Mouse (Mus musculus) cerebellum, adult 2 months (tissue): Measurements from ENCODE around the gene Grm8.

ENCODE experiments used
- CTCF ChIP-seq: fragments of 200-500 bp; IDR thresholded peaks from 2 replicates; pipeline ENCODE4 v1.5.1; 2011; ENCODE audit warnings: low read depth, mild to moderate bottlenecking, control low read depth, low read length, moderate library complexity, borderline replicate concordance; ENCODE audit not compliant: insufficient read depth
- POLR2A ChIP-seq: fragments of 200-500 bp; IDR thresholded peaks from 2 replicates; pipeline ENCODE4 v1.6.1; 2011; ENCODE audit warnings: low read length, control low read depth, borderline replicate concordance; ENCODE audit not compliant: insufficient read depth

GRCm38 (mm10) chr6:27775646-27776271, 359.2 kb downstream of the Grm8 start:
- TF ChIP-seq CTCF, result no peak
- no peak for TF ChIP-seq POLR2A
